Mouse (Mus musculus): Measurements from ENCODE around the gene Arhgef33. TPM values are rescaled to one million over a fixed set of nuclear protein-coding genes. Genes with fewer than 3 reads are reported as not detected.
"Not testable (repeated sequence)": the region's sequence is repeated elsewhere in the genome, so short reads cannot be mapped to it uniquely, and the experiment has no call there.

Gene Arhgef33
- polyA plus RNA-seq, 1 experiment, result not detected

GRCm38 (mm10) chr17:80372989-80373725 lies 66.0 kb downstream of the Arhgef33 start, which contains the start of gene Gm10190:
Gm10190 (minus strand) TSS chr17:80373541.
- Histone ChIP-seq H3K79me3 (ENCODE audit: low read depth) (no peaks in the 10 kb centered on the region), H3K36me3 (ENCODE audit: control insufficient read depth, insufficient read depth) (no peaks in the 10 kb centered on the region), H3ac (ENCODE audit: control insufficient read depth, insufficient read length, low read depth) (no peak within 1 kb of the TSS), H3K79me2 (ENCODE audit: control insufficient read depth, insufficient read depth) (no peaks in the 10 kb centered on the region), H3K4me3 (ENCODE audit: insufficient read depth, poor library complexity, severe bottlenecking) (no peak within 1 kb of the TSS), H3K27me3 (ENCODE audit: control insufficient read depth, insufficient read depth, insufficient read length) (no peaks in the 10 kb centered on the region)
- no peak for TF ChIP-seq CTCF (IDR thresholded peaks at IDR 0.05; ENCODE audit: control insufficient read depth, insufficient read depth, insufficient read length)
- no peak for TF ChIP-seq MYOG (IDR thresholded peaks at IDR 0.05; ENCODE audit: control insufficient read depth, extremely low read depth, insufficient read length)
- no peak for TF ChIP-seq FOSL1 (IDR thresholded peaks at IDR 0.05; ENCODE audit: insufficient read depth, low read length, poor library complexity, severe bottlenecking)
- no peak for TF ChIP-seq MAX (IDR thresholded peaks at IDR 0.05)
- no peak for TF ChIP-seq CEBPB (IDR thresholded peaks at IDR 0.05; ENCODE audit: low read depth)
- TF ChIP-seq MYOD1 (IDR thresholded peaks at IDR 0.05; ENCODE audit: control insufficient read depth, insufficient read length, low read depth), result no peak
- no peak for TF ChIP-seq USF1 (IDR thresholded peaks at IDR 0.05; ENCODE audit: low read depth)

DNA sequence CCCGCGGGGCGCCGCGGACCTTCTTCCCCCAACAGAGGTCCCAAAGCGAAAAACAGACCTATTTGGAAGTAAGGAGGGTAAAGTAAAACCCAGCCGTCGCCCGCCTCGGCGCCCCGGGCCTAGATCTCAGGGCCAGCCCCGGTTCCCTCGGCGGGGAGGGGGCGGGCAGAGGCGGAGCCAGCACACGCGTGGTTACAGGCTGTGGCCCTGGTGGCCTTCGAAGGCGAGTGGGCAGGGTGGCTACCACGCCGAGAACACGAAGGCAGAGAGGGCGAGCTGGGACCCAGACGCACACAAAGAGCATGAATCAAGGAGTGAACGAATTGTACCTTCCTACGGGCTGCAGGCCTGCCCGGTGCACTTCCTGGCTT lies 66.5 kb downstream of the Arhgef33 start:
- no peak overlapping the region for H3K4me3 ChIP-seq (ENCODE audit: insufficient read depth, poor library complexity, severe bottlenecking)
- H3K79me3 ChIP-seq (ENCODE audit: low read depth), result no peaks in the 10 kb centered on the region
- TF ChIP-seq USF1 (IDR thresholded peaks at IDR 0.05; ENCODE audit: low read depth) (no peak), CEBPB (IDR thresholded peaks at IDR 0.05; ENCODE audit: low read depth) (no peak), MYOG (IDR thresholded peaks at IDR 0.05; ENCODE audit: control insufficient read depth, extremely low read depth, insufficient read length) (no peak), MAX (IDR thresholded peaks at IDR 0.05) (no peak), MYOD1 (IDR thresholded peaks at IDR 0.05; ENCODE audit: control insufficient read depth, insufficient read length, low read depth) (no peak), CTCF (IDR thresholded peaks at IDR 0.05; ENCODE audit: control insufficient read depth, insufficient read depth, insufficient read length) (no peak), FOSL1 (IDR thresholded peaks at IDR 0.05; ENCODE audit: insufficient read depth, low read length, poor library complexity, severe bottlenecking) (no peak)
- H3K36me3 ChIP-seq (ENCODE audit: control insufficient read depth, insufficient read depth), result no peaks in the 10 kb centered on the region
- no peaks in the 10 kb centered on the region for H3K27me3 ChIP-seq (ENCODE audit: control insufficient read depth, insufficient read depth, insufficient read length)
- H3ac ChIP-seq (ENCODE audit: control insufficient read depth, insufficient read length, low read depth), result no peak overlapping the region
- H3K79me2 ChIP-seq (ENCODE audit: control insufficient read depth, insufficient read depth), result no peaks in the 10 kb centered on the region

DNA sequence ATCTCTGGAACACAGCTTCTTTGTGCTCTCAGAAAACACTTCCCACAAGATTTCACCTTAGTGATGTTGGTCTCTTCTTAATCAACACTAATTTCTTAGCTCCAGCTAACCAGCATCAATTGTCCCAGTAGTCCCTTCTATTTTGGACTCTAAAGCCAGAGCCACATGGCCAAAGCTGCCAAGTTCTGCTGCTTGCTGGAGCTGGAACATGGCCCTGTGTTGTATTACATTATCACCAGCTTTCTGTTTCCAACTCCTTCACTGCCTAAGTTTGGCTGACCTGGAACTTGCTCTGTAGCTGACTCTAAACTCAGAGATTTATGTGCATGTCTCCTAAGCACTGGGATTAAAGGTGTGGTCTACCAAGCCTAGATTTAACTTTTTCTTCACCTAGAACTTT lies 71.2 kb downstream of the Arhgef33 start:
- H3K36me3 ChIP-seq (ENCODE audit: control insufficient read depth, insufficient read depth); H3K79me3 ChIP-seq (ENCODE audit: low read depth); H3K79me2 ChIP-seq (ENCODE audit: control insufficient read depth, insufficient read depth); H3ac ChIP-seq (ENCODE audit: control insufficient read depth, insufficient read length, low read depth); H3K4me3 ChIP-seq (ENCODE audit: insufficient read depth, poor library complexity, severe bottlenecking); H3K27me3 ChIP-seq (ENCODE audit: control insufficient read depth, insufficient read depth, insufficient read length): not testable (repeated sequence)

GRCm38 (mm10) chr17:80385671-80386070 lies 78.5 kb downstream of the Arhgef33 start:
- Histone ChIP-seq H3ac (ENCODE audit: control insufficient read depth, insufficient read length, low read depth) (no peak overlapping the region), H3K4me3 (ENCODE audit: insufficient read depth, poor library complexity, severe bottlenecking) (no peak overlapping the region), H3K27me3 (ENCODE audit: control insufficient read depth, insufficient read depth, insufficient read length) (peaks cover 4% of the 10 kb centered on the region), H3K79me3 (ENCODE audit: low read depth) (no peaks in the 10 kb centered on the region), H3K79me2 (ENCODE audit: control insufficient read depth, insufficient read depth) (no peaks in the 10 kb centered on the region), H3K36me3 (ENCODE audit: control insufficient read depth, insufficient read depth) (no peaks in the 10 kb centered on the region)
- TF ChIP-seq FOSL1 (IDR thresholded peaks at IDR 0.05; ENCODE audit: insufficient read depth, low read length, poor library complexity, severe bottlenecking) (no peak), MYOG (IDR thresholded peaks at IDR 0.05; ENCODE audit: control insufficient read depth, extremely low read depth, insufficient read length) (no peak), MYOD1 (IDR thresholded peaks at IDR 0.05; ENCODE audit: control insufficient read depth, insufficient read length, low read depth) (no peak), MAX (IDR thresholded peaks at IDR 0.05) (no peak), CEBPB (IDR thresholded peaks at IDR 0.05; ENCODE audit: low read depth) (no peak), USF1 (IDR thresholded peaks at IDR 0.05; ENCODE audit: low read depth) (no peak), CTCF (IDR thresholded peaks at IDR 0.05; ENCODE audit: control insufficient read depth, insufficient read depth, insufficient read length) (no peak)

GRCm38 (mm10) chr17:80390024-80390423 lies 82.8 kb downstream of the Arhgef33 start:
- TF ChIP-seq CEBPB (IDR thresholded peaks at IDR 0.05; ENCODE audit: low read depth), result no peak
- no peak for TF ChIP-seq MYOD1 (IDR thresholded peaks at IDR 0.05; ENCODE audit: control insufficient read depth, insufficient read length, low read depth)
- TF ChIP-seq CTCF (IDR thresholded peaks at IDR 0.05; ENCODE audit: control insufficient read depth, insufficient read depth, insufficient read length), result no peak
- no peak for TF ChIP-seq USF1 (IDR thresholded peaks at IDR 0.05; ENCODE audit: low read depth)
- TF ChIP-seq MAX (IDR thresholded peaks at IDR 0.05), result no peak
- TF ChIP-seq MYOG (IDR thresholded peaks at IDR 0.05; ENCODE audit: control insufficient read depth, extremely low read depth, insufficient read length), result no peak
- TF ChIP-seq FOSL1 (IDR thresholded peaks at IDR 0.05; ENCODE audit: insufficient read depth, low read length, poor library complexity, severe bottlenecking), result no peak
- H3K36me3 ChIP-seq (ENCODE audit: control insufficient read depth, insufficient read depth), result no peaks in the 10 kb centered on the region

More at GRCm38 (mm10) chr17:80390024-80390423, 82.8 kb downstream of the Arhgef33 start:
- Histone ChIP-seq H3K27me3 (ENCODE audit: control insufficient read depth, insufficient read depth, insufficient read length) (no peaks in the 10 kb centered on the region), H3ac (ENCODE audit: control insufficient read depth, insufficient read length, low read depth) (no peak overlapping the region), H3K79me2 (ENCODE audit: control insufficient read depth, insufficient read depth) (no peaks in the 10 kb centered on the region), H3K4me3 (ENCODE audit: insufficient read depth, poor library complexity, severe bottlenecking) (no peak overlapping the region), H3K79me3 (ENCODE audit: low read depth) (no peaks in the 10 kb centered on the region)

All from C2C12 (cell line).